ENCODE assay signal across 20 mouse cellular contexts in the genomic region with DNA sequence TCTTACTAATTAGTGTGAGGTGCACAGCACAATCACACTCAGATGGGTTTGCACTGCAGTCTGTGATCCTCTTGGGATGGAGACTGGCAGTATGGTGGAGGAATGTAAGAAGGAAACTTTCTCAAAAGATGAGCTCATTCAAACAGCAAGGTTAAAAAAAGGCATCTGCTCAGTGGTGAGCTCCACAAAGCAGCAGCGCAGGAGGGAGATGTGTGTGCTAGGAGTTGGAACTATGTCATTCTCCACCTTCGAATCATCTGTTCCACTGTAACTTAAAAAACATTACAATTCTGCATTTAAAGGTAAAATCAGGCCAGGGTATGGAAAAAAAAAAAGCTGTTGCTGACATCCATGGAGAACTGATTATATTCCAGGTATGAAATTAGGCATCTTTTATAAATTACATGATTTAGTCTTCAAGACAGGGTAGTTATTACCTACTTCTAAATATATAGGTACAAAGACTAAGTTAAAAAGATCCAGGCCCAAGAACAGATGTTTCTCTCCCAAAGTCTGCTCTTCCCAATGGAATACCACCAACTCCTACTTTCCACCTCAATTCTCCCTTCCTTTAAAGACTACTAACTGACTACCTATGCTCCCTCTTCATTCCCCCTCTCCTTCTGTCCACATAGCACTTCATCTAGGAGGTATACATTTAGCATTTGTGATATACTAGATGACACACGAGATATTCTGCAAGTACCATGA.
DNase-seq lines count a peak whose midpoint lies in the region; TF ChIP-seq lines count a peak whose summit lies in the region.
"Had no signal": no experiment of that assay in that cellular context is flagged by ENCODE, and none has a peak within 500 bp of the region (broad histone marks: within the 10 kb centered on the region; RNA-seq: fewer than 3 reads in every experiment).

No protein-coding gene starts in this region.

- TF ChIP-seq CTCF in layer of hippocampus, adult 2 months (conservative IDR thresholded peaks at IDR 0.05) = no peak
- TF ChIP-seq CTCF in cortical plate, adult 2 months (IDR thresholded peaks at IDR 0.05; ENCODE audit: extremely low read depth, insufficient read depth, low read length) = no peak
- no peak for TF ChIP-seq CTCF in left cerebral cortex, adult 2 months (IDR thresholded peaks at IDR 0.05)

- H3K27ac ChIP-seq in layer of hippocampus, adult 2 months = peak overlapping the region; percentile 69
- peak overlapping the region; percentile 93 for H3K27ac ChIP-seq in cortical plate, adult 2 months (ENCODE audit: insufficient read depth, low read length)
- peak overlapping the region; percentile 87 for H3K27ac ChIP-seq in left cerebral cortex, adult 2 months
- H3K27ac ChIP-seq: embryonic facial prominence, embryonic 12.5 days; gastrocnemius, adult 2 months; hindbrain, embryonic 15.5 days; neural tube, embryonic 12.5 days; stomach, postnatal 0 days had no signal

- intact Hi-C loops in left cerebral cortex, adult 2 months (cut with DNase I) = loop anchor here (2.0 to 10.0 kb wide), 4 partner anchors 345 to 563 kb away; no protein-coding TSS in a partner anchor

- H3K4me1 ChIP-seq in cortical plate, adult 2 months (ENCODE audit: control insufficient read depth, insufficient read depth, low read length) = peaks cover 1% of the 10 kb centered on the region; the same call in 1 of the 2 replicates
- H3K4me1 ChIP-seq: embryonic facial prominence, embryonic 12.5 days; hindbrain, embryonic 15.5 days; neural tube, embryonic 12.5 days had no signal

- H3K4me3 ChIP-seq in layer of hippocampus, adult 2 months = no peak overlapping the region
- no peak overlapping the region for H3K4me3 ChIP-seq in cortical plate, adult 2 months (ENCODE audit: insufficient read depth, low read length)
- no peak overlapping the region for H3K4me3 ChIP-seq in left cerebral cortex, adult 2 months
- H3K4me3 ChIP-seq: embryonic facial prominence, embryonic 12.5 days; gastrocnemius, adult 2 months; hindbrain, embryonic 15.5 days; neural tube, embryonic 12.5 days had no signal

- TF ChIP-seq POLR2A in cortical plate, adult 2 months (IDR thresholded peaks at IDR 0.05; ENCODE audit: extremely low read depth, insufficient read depth, low read length) = no peak

- DNase-seq in layer of hippocampus, adult 2 months (ENCODE audit: low spot score in 2 of 2) = peak in 1 of 2 experiments; percentile 47
- no peak for DNase-seq in layer of hippocampus, postnatal 14 days (ENCODE audit: low spot score in 2 of 2)
- DNase-seq in left cerebral cortex, adult 2 months (ENCODE audit: extremely low spot score in 1 of 2, low spot score in 2 of 2) = no peak
- DNase-seq in right cerebral cortex, postnatal 36 days (ENCODE audit: low spot score in 2 of 2) = peak; percentile 44 to 78
- DNase-seq in adipocyte (ENCODE audit: low spot score) = no peak
- no peak for DNase-seq in B cell, adult 2 months
- DNase-seq: adrenal gland, adult 2 months; cerebellum, adult 18-20 months; cerebellum, postnatal 14 days; forebrain, postnatal 0 days; gastrocnemius, adult 2 months; kidney, adult 11 months; kidney, postnatal 4 days; lung, postnatal 4 days; midbrain, embryonic 14.5 days had no signal

Comparison
In these comparisons a context has a peak if more than half of its experiments do, and no peak if none do; other contexts are left out.
1. DNase-seq: peak in right cerebral cortex, postnatal 36 days (2 of 2); none in layer of hippocampus, postnatal 14 days (0 of 2), left cerebral cortex, adult 2 months (0 of 2), adipocyte (single experiment) and B cell, adult 2 months (0 of 2).
2. Peak in every context shown above with its lines, with median percentiles within 50 percentile points of each other: H3K27ac ChIP-seq.